Mouse (Mus musculus) erythroblast, embryonic 14.5 days (primary cell): ENCODE measurements around the gene Sox6.

Source experiments
- GATA1 ChIP-seq: IDR thresholded peaks from 2 replicates; pipeline ENCODE4 v1.6.1; 2012; ENCODE audit warnings: low read length, inconsistent platforms, mixed read lengths
- TAL1 ChIP-seq: IDR thresholded peaks from 3 replicates; pipeline ENCODE4 v1.6.1; 2012; ENCODE audit warnings: low read length, inconsistent platforms, mixed read lengths

- TF ChIP-seq TAL1 (no peak), GATA1 (no peak)
Measured at GRCm38 (mm10) chr7:115888120-115888519, 150.5 kb downstream of the Sox6 start.
